Mouse (Mus musculus): ENCODE data around the gene Epb41l1.

DNA sequence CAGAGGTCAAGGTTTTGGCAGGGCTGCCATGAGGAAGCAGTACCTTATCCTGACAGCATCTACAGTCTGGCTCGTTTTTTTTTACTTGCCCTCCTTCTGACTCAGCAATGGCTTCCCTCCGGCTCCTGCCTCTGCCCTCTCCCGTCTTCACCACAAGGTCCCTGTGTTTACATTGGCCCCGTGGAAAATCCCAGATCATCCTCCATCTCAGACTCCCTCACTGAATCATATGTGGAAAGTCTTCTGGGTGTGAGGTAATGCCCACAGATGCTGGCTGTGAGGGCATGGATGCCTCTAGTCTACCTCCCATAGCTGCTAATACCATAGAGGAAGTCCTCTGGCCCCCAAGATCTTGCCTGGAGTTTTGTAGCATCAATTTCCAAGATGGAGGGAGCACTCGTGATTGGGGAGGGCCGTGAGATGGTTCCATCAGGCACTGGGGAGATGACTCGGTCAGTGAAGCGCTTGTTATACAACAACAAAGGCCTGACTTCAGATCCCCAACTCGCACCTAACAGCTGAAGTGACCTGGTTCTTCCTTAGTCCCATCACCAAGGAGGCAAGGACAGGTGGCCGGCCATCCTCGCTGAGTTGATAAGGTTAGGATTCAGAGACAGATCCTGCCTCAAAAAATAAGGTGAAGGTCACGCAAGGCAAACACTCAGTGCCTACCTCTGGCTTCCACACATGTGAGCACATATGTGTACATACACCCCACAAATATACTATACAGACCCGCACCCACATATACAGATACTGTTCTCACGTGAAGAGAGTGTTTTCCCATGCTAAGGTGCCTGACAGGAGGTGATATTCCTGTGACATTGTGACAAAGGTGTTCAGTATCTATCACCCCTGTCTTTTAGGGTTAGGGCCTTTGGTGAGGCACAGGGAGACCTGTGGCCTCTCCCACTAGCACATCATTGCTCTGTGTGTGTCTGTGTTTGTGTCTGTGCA lies 36.0 kb downstream of the Epb41l1 start:
- TF ChIP-seq CTCF (IDR thresholded peaks at IDR 0.05; ENCODE audit: control insufficient read depth, insufficient read depth, insufficient replicate concordance, low read depth, low read length) (no peak), POLR2A (IDR thresholded peaks at IDR 0.05; ENCODE audit: control insufficient read depth, low read depth, low read length) (no peak)
